Mouse (Mus musculus) spleen, adult 10 weeks (tissue): Measurements from ENCODE around the gene Gm20815. TPM values are rescaled to one million over a fixed set of nuclear protein-coding genes. Genes with fewer than 3 reads are reported as not detected.

Experiments used
- polyA plus RNA-seq: library from polyadenylated mRNA; stranded (reverse); fragments of 350-450 nt; fragmentation: Illumina TruSeq; extraction: RNeasy Lipid Tissue Mini Kit (QIAGEN cat#74804); gene quantifications from one replicate; pipeline ENCODE4 v1.2.3, GENCODE M21; 2015; ENCODE audit warnings: low replicate concordance; ENCODE audit not compliant: insufficient read depth

Gene Gm20815
- polyA plus RNA-seq, result not detected

GRCm38 (mm10) chrY:8835069-8835468 lies at the start of gene Gm20815:
Gm20815 (minus strand) TSS chrY:8835169.

